Mouse (Mus musculus): ENCODE data around the gene Cela3a. TPM values are rescaled to one million over a fixed set of nuclear protein-coding genes. Genes with fewer than 3 reads are reported as not detected.

Cela3a gene
- polyA plus RNA-seq, 1 experiment from 2014 or later, result 0.83 TPM

- WGBS, result 86% methylated on average over 3 of the region's 3 CpGs
- H3K36me3 ChIP-seq (ENCODE audit: control insufficient read depth, insufficient read depth, low read length), result no peaks in the 10 kb centered on the region
- no peaks in the 10 kb centered on the region for H3K9me3 ChIP-seq (replicated peaks; ENCODE audit: control insufficient read depth, low read length)
- H3K9ac ChIP-seq (ENCODE audit: low read length), result no peak overlapping the region
- H3K27ac ChIP-seq (ENCODE audit: low read length), result no peak overlapping the region
- H3K4me2 ChIP-seq (ENCODE audit: low read depth, low read length), result no peak overlapping the region
- no peak overlapping the region for H3K4me3 ChIP-seq (replicated peaks; ENCODE audit: low read length)
- ATAC-seq (ENCODE audit: insufficient read depth, low FRiP score), result no peak
- H3K27me3 ChIP-seq (ENCODE audit: control insufficient read depth, insufficient read depth, low read length), result no peaks in the 10 kb centered on the region
- H3K4me1 ChIP-seq (ENCODE audit: control insufficient read depth, insufficient read depth, low read length), result peaks cover 6% of the 10 kb centered on the region
Observed at GRCm38 (mm10) chr4:137379085-137379484, 30.5 kb downstream of the Cela3a start.

- no peak for ATAC-seq (ENCODE audit: insufficient read depth, low FRiP score)
- WGBS, result 71% methylated on average over 4 of the region's 4 CpGs
- Histone ChIP-seq H3K4me1 (ENCODE audit: control insufficient read depth, insufficient read depth, low read length) (peaks cover 6% of the 10 kb centered on the region), H3K27ac (ENCODE audit: low read length) (no peak overlapping the region), H3K9me3 (replicated peaks; ENCODE audit: control insufficient read depth, low read length) (no peaks in the 10 kb centered on the region), H3K4me2 (ENCODE audit: low read depth, low read length) (no peak overlapping the region), H3K4me3 (replicated peaks; ENCODE audit: low read length) (no peak overlapping the region), H3K9ac (ENCODE audit: low read length) (no peak overlapping the region), H3K27me3 (ENCODE audit: control insufficient read depth, insufficient read depth, low read length) (no peaks in the 10 kb centered on the region), H3K36me3 (ENCODE audit: control insufficient read depth, insufficient read depth, low read length) (no peaks in the 10 kb centered on the region)
Observed at GRCm38 (mm10) chr4:137377526-137378304, 31.9 kb downstream of the Cela3a start.

GRCm38 (mm10) chr4:137376778-137377177 is 32.8 kb downstream of the Cela3a start:
- Histone ChIP-seq H3K4me3 (replicated peaks; ENCODE audit: low read length) (no peak overlapping the region), H3K4me2 (ENCODE audit: low read depth, low read length) (no peak overlapping the region), H3K27me3 (ENCODE audit: control insufficient read depth, insufficient read depth, low read length) (no peaks in the 10 kb centered on the region), H3K9ac (ENCODE audit: low read length) (no peak overlapping the region), H3K36me3 (ENCODE audit: control insufficient read depth, insufficient read depth, low read length) (no peaks in the 10 kb centered on the region), H3K27ac (ENCODE audit: low read length) (no peak overlapping the region), H3K9me3 (replicated peaks; ENCODE audit: control insufficient read depth, low read length) (no peaks in the 10 kb centered on the region), H3K4me1 (ENCODE audit: control insufficient read depth, insufficient read depth, low read length) (peaks cover 6% of the 10 kb centered on the region)
- ATAC-seq (ENCODE audit: insufficient read depth, low FRiP score), result no peak
- WGBS, result 42% methylated on average over 2 of the region's 2 CpGs

- H3K27ac ChIP-seq (ENCODE audit: low read length), result no peak overlapping the region
- no peak overlapping the region for H3K4me3 ChIP-seq (replicated peaks; ENCODE audit: low read length)
- no peaks in the 10 kb centered on the region for H3K27me3 ChIP-seq (ENCODE audit: control insufficient read depth, insufficient read depth, low read length)
- 42% methylated on average over 19 of the region's 19 CpGs for WGBS
- H3K4me2 ChIP-seq (ENCODE audit: low read depth, low read length), result 0 out of 2 replicates have a peak overlapping the region, but pooled peaks have one; percentile 1
- no peak overlapping the region for H3K9ac ChIP-seq (ENCODE audit: low read length)
- H3K4me1 ChIP-seq (ENCODE audit: control insufficient read depth, insufficient read depth, low read length), result peaks cover 6% of the 10 kb centered on the region
- H3K36me3 ChIP-seq (ENCODE audit: control insufficient read depth, insufficient read depth, low read length), result no peaks in the 10 kb centered on the region
- no peaks in the 10 kb centered on the region for H3K9me3 ChIP-seq (replicated peaks; ENCODE audit: control insufficient read depth, low read length)
- no peak for ATAC-seq (ENCODE audit: insufficient read depth, low FRiP score)
Observed at GRCm38 (mm10) chr4:137375314-137376278, 34.0 kb downstream of the Cela3a start.

GRCm38 (mm10) chr4:137373711-137374110 is 35.9 kb downstream of the Cela3a start:
- no peak overlapping the region for H3K9ac ChIP-seq (ENCODE audit: low read length)
- no peaks in the 10 kb centered on the region for H3K36me3 ChIP-seq (ENCODE audit: control insufficient read depth, insufficient read depth, low read length)
- H3K4me1 ChIP-seq (ENCODE audit: control insufficient read depth, insufficient read depth, low read length), result peaks cover 14% of the 10 kb centered on the region
- no peaks in the 10 kb centered on the region for H3K9me3 ChIP-seq (replicated peaks; ENCODE audit: control insufficient read depth, low read length)
- peak overlapping the region; percentile 3; the same call in 1 of the 2 replicates for H3K27ac ChIP-seq (ENCODE audit: low read length)
- 55% methylated on average over 6 of the region's 6 CpGs for WGBS
- ATAC-seq (ENCODE audit: insufficient read depth, low FRiP score), result no peak
- H3K4me3 ChIP-seq (replicated peaks; ENCODE audit: low read length), result no peak overlapping the region
- H3K27me3 ChIP-seq (ENCODE audit: control insufficient read depth, insufficient read depth, low read length), result no peaks in the 10 kb centered on the region
- no peak overlapping the region for H3K4me2 ChIP-seq (ENCODE audit: low read depth, low read length)

GRCm38 (mm10) chr4:137371596-137372523 is 37.7 kb downstream of the Cela3a start:
- Histone ChIP-seq H3K9ac (ENCODE audit: low read length) (no peak overlapping the region), H3K9me3 (replicated peaks; ENCODE audit: control insufficient read depth, low read length) (no peaks in the 10 kb centered on the region), H3K27ac (ENCODE audit: low read length) (no peak overlapping the region), H3K4me3 (replicated peaks; ENCODE audit: low read length) (no peak overlapping the region), H3K4me1 (ENCODE audit: control insufficient read depth, insufficient read depth, low read length) (peaks cover 28% of the 10 kb centered on the region), H3K4me2 (ENCODE audit: low read depth, low read length) (0 out of 2 replicates have a peak overlapping the region, but pooled peaks have one; percentile 9), H3K36me3 (ENCODE audit: control insufficient read depth, insufficient read depth, low read length) (no peaks in the 10 kb centered on the region), H3K27me3 (ENCODE audit: control insufficient read depth, insufficient read depth, low read length) (no peaks in the 10 kb centered on the region)
- WGBS, result 67% methylated on average over 16 of the region's 16 CpGs
- ATAC-seq (ENCODE audit: insufficient read depth, low FRiP score), result no peak

- H3K36me3 ChIP-seq (ENCODE audit: control insufficient read depth, insufficient read depth, low read length), result no peaks in the 10 kb centered on the region
- peak overlapping the region; percentile 9; the same call in 1 of the 2 replicates for H3K27ac ChIP-seq (ENCODE audit: low read length)
- H3K27me3 ChIP-seq (ENCODE audit: control insufficient read depth, insufficient read depth, low read length), result no peaks in the 10 kb centered on the region
- peak overlapping the region; percentile 38 for H3K4me3 ChIP-seq (replicated peaks; ENCODE audit: low read length)
- peaks cover 23% of the 10 kb centered on the region for H3K4me1 ChIP-seq (ENCODE audit: control insufficient read depth, insufficient read depth, low read length)
- no peaks in the 10 kb centered on the region for H3K9me3 ChIP-seq (replicated peaks; ENCODE audit: control insufficient read depth, low read length)
- WGBS, result 8% methylated on average over 28 of the region's 29 CpGs
- ATAC-seq (ENCODE audit: insufficient read depth, low FRiP score), result peak; percentile 71; the same call in 1 of the 2 replicates
- peak overlapping the region; percentile 64 for H3K4me2 ChIP-seq (ENCODE audit: low read depth, low read length)
- H3K9ac ChIP-seq (ENCODE audit: low read length), result peak overlapping the region; percentile 69
Observed at GRCm38 (mm10) chr4:137369954-137370750, 39.4 kb downstream of the Cela3a start.

GRCm38 (mm10) chr4:137368198-137368597 is 41.4 kb downstream of the Cela3a start:
- no peaks in the 10 kb centered on the region for H3K27me3 ChIP-seq (ENCODE audit: control insufficient read depth, insufficient read depth, low read length)
- peaks cover 22% of the 10 kb centered on the region for H3K4me1 ChIP-seq (ENCODE audit: control insufficient read depth, insufficient read depth, low read length)
- no peaks in the 10 kb centered on the region for H3K36me3 ChIP-seq (ENCODE audit: control insufficient read depth, insufficient read depth, low read length)
- H3K9ac ChIP-seq (ENCODE audit: low read length), result peak overlapping the region; percentile 46
- peak overlapping the region; percentile 75; the same call in 1 of the 2 replicates for H3K27ac ChIP-seq (ENCODE audit: low read length)
- H3K4me2 ChIP-seq (ENCODE audit: low read depth, low read length), result 0 out of 2 replicates have a peak overlapping the region, but pooled peaks have one; percentile 14
- H3K9me3 ChIP-seq (replicated peaks; ENCODE audit: control insufficient read depth, low read length), result no peaks in the 10 kb centered on the region
- 21% methylated on average over 1 of the region's 1 CpGs for WGBS
- ATAC-seq (ENCODE audit: insufficient read depth, low FRiP score), result no peak
- no peak overlapping the region for H3K4me3 ChIP-seq (replicated peaks; ENCODE audit: low read length)
